Mouse (Mus musculus): ENCODE measurements around the gene Neurl4.

DNA sequence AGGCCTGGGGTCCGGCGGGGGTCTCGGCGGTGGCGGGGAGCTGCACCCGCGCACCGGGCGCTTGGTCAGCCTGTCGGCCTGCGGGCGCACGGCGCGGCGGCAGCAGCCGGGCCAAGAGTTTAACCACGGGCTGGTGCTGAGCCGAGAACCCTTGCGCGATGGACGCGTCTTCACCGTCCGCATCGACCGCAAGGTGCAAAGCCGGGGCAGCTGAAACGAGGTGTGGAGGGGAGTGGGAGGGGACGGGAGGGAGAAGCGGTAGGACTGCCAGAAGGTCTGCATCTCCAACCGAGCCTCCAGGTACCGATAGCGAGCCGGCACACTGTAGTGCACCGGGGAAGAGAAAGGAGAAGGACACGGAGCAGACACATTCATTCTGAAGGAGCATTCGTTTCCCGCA, 1.1 kb downstream of the Neurl4 start:
- TF ChIP-seq POLR2A (IDR thresholded peaks at IDR 0.05; ENCODE audit: borderline replicate concordance, insufficient read depth, low read length) (no peak), CTCF (IDR thresholded peaks at IDR 0.05; ENCODE audit: borderline replicate concordance, insufficient read depth, low read depth, low read length) (no peak)

All from cerebellum, adult 2 months (tissue).